Mouse (Mus musculus) myocyte (in vitro differentiated cells): ENCODE data around the gene 4930402H24Rik. TPM values are rescaled to one million over a fixed set of nuclear protein-coding genes. Genes with fewer than 3 reads are reported as not detected.

ENCODE experiments used
- H3K27me3 ChIP-seq: one replicate; pipeline ENCODE4 v1.6.1; 2011; ENCODE audit not compliant: control insufficient read depth, insufficient read depth, insufficient read length
- H3K36me3 ChIP-seq: one replicate; pipeline ENCODE4 v1.6.1; 2011; ENCODE audit not compliant: control insufficient read depth, insufficient read depth
- H3K4me2 ChIP-seq: one replicate; pipeline ENCODE4 v1.6.1; 2011; ENCODE audit warnings: low read depth, control low read depth
- H3K4me3 ChIP-seq: one replicate; pipeline ENCODE4 v1.5.1; 2011; ENCODE audit warnings: mild to moderate bottlenecking, control low read depth, moderate library complexity
- H3K79me2 ChIP-seq: one replicate; pipeline ENCODE4 v1.6.1; 2011; ENCODE audit not compliant: control insufficient read depth, insufficient read depth
- H3ac ChIP-seq: one replicate; pipeline ENCODE4 v1.6.1; 2011; ENCODE audit not compliant: control insufficient read depth, insufficient read length
- CEBPB ChIP-seq: IDR thresholded peaks from 2 replicates; pipeline ENCODE4 v1.6.1; 2011; ENCODE audit warnings: mild to moderate bottlenecking, moderate library complexity; ENCODE audit not compliant: poor library complexity, insufficient read depth, severe bottlenecking
- E2F4 ChIP-seq: IDR thresholded peaks from one replicate; pipeline ENCODE4 v1.6.1; 2011; ENCODE audit warnings: mild to moderate bottlenecking, control low read depth, moderate library complexity; ENCODE audit not compliant: insufficient read depth
- MAX ChIP-seq: IDR thresholded peaks from one replicate; pipeline ENCODE4 v1.6.1; 2011; ENCODE audit warnings: low read depth, mild to moderate bottlenecking, control low read depth
- MYOD1 ChIP-seq, 3 experiments: IDR thresholded peaks; one replicate each; pipeline ENCODE4 v1.6.1; 2011; ENCODE audit warnings: control low read depth in 2 of 3, low read depth in 2 of 3, mild to moderate bottlenecking in 2 of 3, moderate library complexity in 1 of 3; ENCODE audit not compliant: insufficient read length in 2 of 3, control insufficient read depth in 1 of 3
- MYOG ChIP-seq, 3 experiments: IDR thresholded peaks; one replicate each; pipeline ENCODE4 v1.6.1; 2011; ENCODE audit warnings: control low read depth in 2 of 3, low read depth in 2 of 3, mild to moderate bottlenecking in 2 of 3; ENCODE audit not compliant: insufficient read length in 2 of 3, control insufficient read depth in 1 of 3, insufficient read depth in 1 of 3
- POLR2A ChIP-seq: IDR thresholded peaks from one replicate; pipeline ENCODE4 v1.6.1; 2011; ENCODE audit warnings: low read depth, mild to moderate bottlenecking, control low read depth, moderate library complexity; ENCODE audit not compliant: insufficient read length
- POLR2AphosphoS2 ChIP-seq: IDR thresholded peaks from one replicate; pipeline ENCODE4 v1.6.1; 2011; ENCODE audit warnings: low read depth, control low read depth; ENCODE audit not compliant: insufficient read length
- REST ChIP-seq: IDR thresholded peaks from one replicate; pipeline ENCODE4 v1.6.1; 2011; ENCODE audit warnings: mild to moderate bottlenecking, control low read depth, moderate library complexity; ENCODE audit not compliant: insufficient read depth, insufficient read length
- SRF ChIP-seq: IDR thresholded peaks from one replicate; pipeline ENCODE4 v1.6.1; 2011; ENCODE audit warnings: low read depth; ENCODE audit not compliant: control insufficient read depth, insufficient read length
- TCF12 ChIP-seq: IDR thresholded peaks from one replicate; pipeline ENCODE4 v1.6.1; 2011; ENCODE audit warnings: mild to moderate bottlenecking, control low read depth; ENCODE audit not compliant: poor library complexity, insufficient read depth, severe bottlenecking
- TCF3 ChIP-seq: IDR thresholded peaks from one replicate; pipeline ENCODE4 v1.6.1; 2011; ENCODE audit warnings: low read depth, control low read depth; ENCODE audit not compliant: insufficient read length
- USF1 ChIP-seq: IDR thresholded peaks from one replicate; pipeline ENCODE4 v1.6.1; 2011; ENCODE audit warnings: low read depth, mild to moderate bottlenecking, control low read depth, moderate library complexity
- polyA plus RNA-seq: library from polyadenylated mRNA; unstranded; fragments of >200 nt; fragmentation: generic; extraction: Trizol; gene quantifications from one replicate; pipeline ENCODE4 v1.2.1, GENCODE M21; 2012; ENCODE audit warnings: missing spikeins

Gene 4930402H24Rik
- polyA plus RNA-seq = 10.4 TPM

DNA sequence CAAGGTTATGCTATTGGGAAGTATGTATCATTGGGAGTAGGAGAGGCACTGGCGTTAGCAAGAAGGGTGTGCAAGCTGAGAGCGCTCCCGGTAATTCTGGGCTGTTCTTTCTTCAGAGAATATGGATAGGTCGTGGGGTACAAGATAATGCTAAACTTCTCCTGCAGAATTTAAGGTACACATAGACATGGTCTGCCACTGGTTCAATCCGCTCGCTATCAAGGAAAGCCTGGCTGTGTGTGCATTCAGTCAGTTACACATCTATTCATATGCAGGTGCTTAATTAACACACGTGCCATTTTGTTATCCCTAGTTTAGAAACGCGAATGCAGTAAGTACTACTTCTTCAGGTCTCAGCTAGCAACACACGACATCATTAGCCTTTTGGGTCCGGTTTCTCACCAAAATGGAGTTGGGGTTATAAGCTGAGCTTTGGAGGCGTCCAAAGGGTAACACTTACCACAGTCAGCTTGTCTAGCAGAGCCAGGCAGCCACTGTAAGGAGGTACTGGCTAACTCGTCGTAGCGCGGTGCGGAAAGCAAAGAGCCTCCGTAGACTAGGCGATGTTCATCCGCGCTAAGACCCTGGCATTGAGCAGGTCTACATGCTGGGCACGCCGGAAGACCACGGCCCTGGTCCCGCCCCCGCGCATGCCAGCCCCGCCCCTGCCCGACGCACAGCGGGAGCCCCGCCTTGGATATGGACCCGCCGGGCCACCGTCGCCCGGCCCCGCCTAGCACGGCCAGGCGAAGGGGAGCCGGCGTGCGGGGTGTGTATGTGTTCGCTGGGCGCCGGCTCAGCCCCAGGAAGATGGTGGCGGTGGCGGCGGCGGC, at the start of gene 4930402H24Rik, which contains the start of gene Atrn:
Gene 4930402H24Rik (minus strand): TSS at position 656 of the 833 bp plus-strand sequence.
Gene Atrn (plus strand): TSS at position 745 of the 833 bp plus-strand sequence.
- peak within 1 kb of the TSS; percentile 96 for H3ac ChIP-seq
- TF ChIP-seq POLR2AphosphoS2 (peak; percentile 87), CEBPB (no peak), SRF (no peak), POLR2A (peak; percentile 96), TCF3 (no peak), REST (no peak), MAX (no peak), MYOD1 (IDR thresholded peaks at IDR 0.05; ENCODE audit: control insufficient read depth in 1 of 3, insufficient read length in 2 of 3, low read depth in 2 of 3) (no peak), MYOG (IDR thresholded peaks at IDR 0.05; ENCODE audit: control insufficient read depth in 1 of 3, insufficient read depth in 1 of 3, insufficient read length in 2 of 3, low read depth in 2 of 3) (peak in 1 of 3 experiments; percentile 32), USF1 (no peak), TCF12 (no peak), E2F4 (no peak)
- no peaks in the 10 kb centered on the region for H3K36me3 ChIP-seq
- H3K27me3 ChIP-seq = no peaks in the 10 kb centered on the region
- H3K4me2 ChIP-seq = peak within 1 kb of the TSS; percentile 90
- peak within 1 kb of the TSS; percentile 67 for H3K4me3 ChIP-seq
- H3K79me2 ChIP-seq = peaks cover 29% of the 10 kb centered on the region

DNA sequence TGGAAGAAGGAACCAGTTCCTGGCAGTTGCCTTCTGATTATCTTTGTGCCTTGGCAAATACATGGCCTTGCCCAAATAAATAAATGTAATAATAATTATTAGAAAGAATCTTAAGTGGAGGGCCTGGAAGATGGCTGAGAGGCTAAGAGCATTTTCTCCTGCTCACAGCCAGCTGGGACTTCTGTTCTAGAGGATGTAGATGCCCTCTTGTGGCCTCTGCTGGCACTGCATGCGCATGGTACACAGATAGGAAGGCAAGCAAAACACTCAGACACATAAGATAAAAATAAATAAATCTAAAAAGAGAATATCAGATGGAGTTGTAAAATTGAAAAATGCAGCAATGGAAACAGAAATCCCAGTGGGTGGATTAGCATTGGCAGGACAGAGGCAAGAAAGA, 44.3 kb upstream of the 4930402H24Rik start:
- no peaks in the 10 kb centered on the region for H3K27me3 ChIP-seq
- no peaks in the 10 kb centered on the region for H3K79me2 ChIP-seq
- TF ChIP-seq REST (no peak), SRF (no peak), TCF12 (no peak), TCF3 (no peak), MAX (no peak), MYOG (IDR thresholded peaks at IDR 0.05; ENCODE audit: control insufficient read depth in 1 of 3, insufficient read depth in 1 of 3, insufficient read length in 2 of 3, low read depth in 2 of 3) (no peak), POLR2AphosphoS2 (no peak), USF1 (no peak), POLR2A (no peak), E2F4 (no peak), MYOD1 (IDR thresholded peaks at IDR 0.05; ENCODE audit: control insufficient read depth in 1 of 3, insufficient read length in 2 of 3, low read depth in 2 of 3) (no peak), CEBPB (no peak)
- H3K36me3 ChIP-seq = peaks cover 11% of the 10 kb centered on the region
- H3ac ChIP-seq = no peak overlapping the region
- no peak overlapping the region for H3K4me3 ChIP-seq
- H3K4me2 ChIP-seq = no peak overlapping the region

DNA sequence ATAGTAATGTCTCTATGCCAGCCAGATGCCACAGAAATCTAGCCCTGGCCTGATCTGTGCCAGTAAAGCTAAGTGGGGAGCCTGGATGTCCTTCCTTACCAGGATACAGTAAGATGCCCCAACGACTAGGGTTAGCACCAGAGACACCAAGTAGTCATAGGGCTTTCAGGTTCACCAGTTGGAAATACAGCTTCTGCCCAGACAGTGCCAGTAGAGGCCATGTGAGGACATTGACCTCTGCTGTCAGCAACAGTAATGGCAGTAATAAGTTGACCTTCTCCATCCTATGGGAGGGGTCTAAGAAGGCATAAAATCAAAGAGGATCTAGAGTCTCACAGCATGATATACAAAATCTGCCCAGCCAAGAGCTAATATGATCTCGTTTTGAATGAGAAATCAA, 43.6 kb upstream of the 4930402H24Rik start:
- Histone ChIP-seq H3ac (no peak overlapping the region), H3K4me2 (no peak overlapping the region), H3K27me3 (no peaks in the 10 kb centered on the region), H3K79me2 (no peaks in the 10 kb centered on the region), H3K36me3 (peaks cover 5% of the 10 kb centered on the region), H3K4me3 (no peak overlapping the region)
- TF ChIP-seq SRF = no peak
- no peak for TF ChIP-seq TCF12
- TF ChIP-seq USF1 = no peak
- TF ChIP-seq REST = no peak
- no peak for TF ChIP-seq E2F4
- TF ChIP-seq MYOD1 (IDR thresholded peaks at IDR 0.05; ENCODE audit: control insufficient read depth in 1 of 3, insufficient read length in 2 of 3, low read depth in 2 of 3) = no peak
- TF ChIP-seq MAX = no peak
- no peak for TF ChIP-seq TCF3
- TF ChIP-seq CEBPB = no peak
- TF ChIP-seq MYOG (IDR thresholded peaks at IDR 0.05; ENCODE audit: control insufficient read depth in 1 of 3, insufficient read depth in 1 of 3, insufficient read length in 2 of 3, low read depth in 2 of 3) = no peak
- TF ChIP-seq POLR2AphosphoS2 = no peak
- TF ChIP-seq POLR2A = no peak

DNA sequence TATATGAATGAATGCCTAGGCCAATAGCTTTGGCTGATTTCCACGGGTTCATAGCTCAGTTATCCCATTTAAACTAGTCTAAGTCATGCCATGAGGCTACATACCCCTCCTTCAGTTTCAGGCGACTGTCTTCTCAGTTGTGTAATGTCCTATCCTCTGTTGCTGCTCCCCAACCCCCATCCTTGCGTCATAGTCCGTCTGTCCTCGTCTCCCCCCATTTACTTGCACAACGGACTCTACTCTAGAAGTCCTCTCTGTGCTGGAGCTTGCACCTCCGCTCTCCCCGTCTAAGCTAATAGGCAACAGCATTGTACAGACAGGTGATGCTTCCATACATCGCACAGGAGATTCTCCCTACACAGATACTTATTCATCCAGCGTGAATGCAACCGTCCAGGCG, 26.7 kb upstream of the 4930402H24Rik start:
- Histone ChIP-seq H3K36me3 (no peaks in the 10 kb centered on the region), H3ac (no peak overlapping the region), H3K4me3 (no peak overlapping the region), H3K4me2 (no peak overlapping the region), H3K79me2 (no peaks in the 10 kb centered on the region), H3K27me3 (no peaks in the 10 kb centered on the region)
- TF ChIP-seq USF1 (no peak), POLR2AphosphoS2 (no peak), REST (no peak), CEBPB (no peak), POLR2A (no peak), MYOG (IDR thresholded peaks at IDR 0.05; ENCODE audit: control insufficient read depth in 1 of 3, insufficient read depth in 1 of 3, insufficient read length in 2 of 3, low read depth in 2 of 3) (no peak), MYOD1 (IDR thresholded peaks at IDR 0.05; ENCODE audit: control insufficient read depth in 1 of 3, insufficient read length in 2 of 3, low read depth in 2 of 3) (no peak)
